Mouse (Mus musculus): ENCODE data around the gene Bcl2l11.
A peak's percentile ranks its signal among the peaks of the same experiment; 100 is the strongest.
"Not testable (repeated sequence)": the region's sequence is repeated elsewhere in the genome, so short reads cannot be mapped to it uniquely, and the experiment has no call there.

Bcl2l11 gene

GRCm38 (mm10) chr2:128125635-128126470 is at the start of gene Bcl2l11:
Bcl2l11 (plus strand) TSS chr2:128126038.
- peak; percentile 83 for DNase-seq

GRCm38 (mm10) chr2:128076936-128077335 is 48.9 kb upstream of the Bcl2l11 start:
- no peak for DNase-seq

GRCm38 (mm10) chr2:128078859-128079258 is 47.0 kb upstream of the Bcl2l11 start:
- no peak for DNase-seq

- no peak for DNase-seq
These were observed 46.5 kb upstream of the Bcl2l11 start for GRCm38 (mm10) chr2:128079316-128079715.

- no peak for DNase-seq
These were observed 42.0 kb upstream of the Bcl2l11 start for GRCm38 (mm10) chr2:128083844-128084243.

GRCm38 (mm10) chr2:128084607-128085006 is 41.2 kb upstream of the Bcl2l11 start:
- DNase-seq = no peak

GRCm38 (mm10) chr2:128085481-128085880 is 40.4 kb upstream of the Bcl2l11 start:
- no peak for DNase-seq

GRCm38 (mm10) chr2:128086301-128086886 is 39.4 kb upstream of the Bcl2l11 start:
- DNase-seq = no peak

GRCm38 (mm10) chr2:128086996-128087526 is 38.8 kb upstream of the Bcl2l11 start:
- DNase-seq = no peak

- DNase-seq = no peak
These were observed 37.9 kb upstream of the Bcl2l11 start for GRCm38 (mm10) chr2:128087798-128088545.

GRCm38 (mm10) chr2:128090283-128090885 is 35.5 kb upstream of the Bcl2l11 start:
- no peak for DNase-seq

- no peak for DNase-seq
These were observed 34.1 kb upstream of the Bcl2l11 start for GRCm38 (mm10) chr2:128091431-128092369.

GRCm38 (mm10) chr2:128092451-128092850 is 33.4 kb upstream of the Bcl2l11 start:
- no peak for DNase-seq

GRCm38 (mm10) chr2:128094196-128094595 is 31.6 kb upstream of the Bcl2l11 start:
- DNase-seq = no peak

GRCm38 (mm10) chr2:128094602-128095001 is 31.2 kb upstream of the Bcl2l11 start:
- DNase-seq = no peak

GRCm38 (mm10) chr2:128095270-128095669 is 30.6 kb upstream of the Bcl2l11 start:
- DNase-seq = no peak

- DNase-seq = no peak
These were observed 29.8 kb upstream of the Bcl2l11 start for GRCm38 (mm10) chr2:128096070-128096469.

GRCm38 (mm10) chr2:128098118-128098517 is 27.7 kb upstream of the Bcl2l11 start:
- not testable (repeated sequence) for DNase-seq

GRCm38 (mm10) chr2:128102086-128102485 is 23.8 kb upstream of the Bcl2l11 start:
- DNase-seq = no peak

- DNase-seq = no peak
These were observed 21.0 kb upstream of the Bcl2l11 start for GRCm38 (mm10) chr2:128104815-128105214.

- no peak for DNase-seq
These were observed 20.2 kb upstream of the Bcl2l11 start for GRCm38 (mm10) chr2:128105651-128106050.

- no peak for DNase-seq
These were observed 14.3 kb upstream of the Bcl2l11 start for GRCm38 (mm10) chr2:128111537-128111936.

All from cerebellum, adult 9-10 months (tissue).